Mouse (Mus musculus) layer of hippocampus, postnatal 10 days (tissue): ENCODE results near the gene Gpx7. TPM values are rescaled to one million over a fixed set of nuclear protein-coding genes. Genes with fewer than 3 reads are reported as not detected.

Source experiments
- total RNA-seq, 2 experiments: library from RNA; stranded (reverse); gene quantifications; 2 replicates each; pipeline ENCODE4 v1.2.3; 2021

The Gpx7 gene
- total RNA-seq, 2 experiments from 2014 or later = 10.3 to 12.1 TPM

Other genes starting within 250 kb of the Gpx7 start
- gene Echdc2, start 241.5 kb downstream of the Gpx7 start, total RNA-seq = 10 to 100 TPM; 12.9 to 16.3 TPM
- under 1 TPM in 1 of 2 experiments, not detected in 1; 0.16 TPM for gene Zyg11a, start 188.9 kb downstream of the Gpx7 start, total RNA-seq
- gene Zyg11b, start 105.9 kb downstream of the Gpx7 start, total RNA-seq = 100 to 1,000 TPM; 144 to 146 TPM
- gene Coa7, start 78.8 kb downstream of the Gpx7 start, total RNA-seq = 10 to 100 TPM; 31.4 to 42.1 TPM
- gene Shisal2a, start 23.6 kb downstream of the Gpx7 start, total RNA-seq = not detected
- 10 to 100 TPM; 47.1 to 50.1 TPM for gene Tut4, start 52.5 kb upstream of the Gpx7 start, total RNA-seq
- 10 to 100 TPM; 42.2 to 46.3 TPM for gene Prpf38a, start 172.4 kb upstream of the Gpx7 start, total RNA-seq
- 1 to 10 TPM; 1.0 TPM for gene Orc1, start 172.5 kb upstream of the Gpx7 start, total RNA-seq
- gene Cc2d1b, start 213.0 kb upstream of the Gpx7 start, total RNA-seq = 10 to 100 TPM; 29.4 to 40.1 TPM